Mouse (Mus musculus) urinary bladder, postnatal 10 days (tissue): ENCODE measurements at regions not wholly inside any gene's neighbourhood (a gene's known extent, or its start where the extent isn't known, plus 50 kb on each side); places are given as distances from the start of the nearest gene placed in this dataset.

Experiments used
- DNase-seq: peaks from one replicate; pipeline ENCODE4 v3.0.0; 2022; ENCODE audit warnings: low spot score

GRCm38 (mm10) chr11:114215256-114215655 is 148.4 kb upstream of the Sdk2 start:
- no peak for DNase-seq

- no peak for DNase-seq
These were observed 145.3 kb upstream of the Sdk2 start for GRCm38 (mm10) chr11:114212136-114212535.

- no peak for DNase-seq
These were observed 138.3 kb upstream of the Sdk2 start for GRCm38 (mm10) chr11:114205192-114205591.

GRCm38 (mm10) chr11:114203416-114203815 is 136.6 kb upstream of the Sdk2 start:
- DNase-seq: no peak

GRCm38 (mm10) chr11:114202486-114202885 is 135.6 kb upstream of the Sdk2 start:
- no peak for DNase-seq

- no peak for DNase-seq
These were observed 132.3 kb upstream of the Sdk2 start for GRCm38 (mm10) chr11:114199081-114199586.

GRCm38 (mm10) chr11:114198317-114199032 is 131.6 kb upstream of the Sdk2 start:
- peak; percentile 86 for DNase-seq

GRCm38 (mm10) chr11:114195291-114195690 is 128.4 kb upstream of the Sdk2 start:
- no peak for DNase-seq

- no peak for DNase-seq
These were observed 127.3 kb upstream of the Sdk2 start for GRCm38 (mm10) chr11:114194055-114194706.

GRCm38 (mm10) chr11:114193018-114193417 is 126.2 kb upstream of the Sdk2 start:
- no peak for DNase-seq

- no peak for DNase-seq
These were observed 124.8 kb upstream of the Sdk2 start for GRCm38 (mm10) chr11:114191661-114192060.

- no peak for DNase-seq
These were observed 118.4 kb upstream of the Sdk2 start for GRCm38 (mm10) chr11:114184970-114185882.

- no peak for DNase-seq
These were observed 117.6 kb upstream of the Sdk2 start for GRCm38 (mm10) chr11:114184431-114184830.

GRCm38 (mm10) chr11:114183231-114183630 is 116.4 kb upstream of the Sdk2 start:
- DNase-seq: no peak

- no peak for DNase-seq
These were observed 112.1 kb upstream of the Sdk2 start for GRCm38 (mm10) chr11:114178746-114179472.

- DNase-seq: no peak
These were observed 110.9 kb upstream of the Sdk2 start for GRCm38 (mm10) chr11:114177789-114178188.

- DNase-seq: no peak
These were observed 110.4 kb upstream of the Sdk2 start for GRCm38 (mm10) chr11:114177281-114177680.

GRCm38 (mm10) chr11:114176671-114177212 is 109.9 kb upstream of the Sdk2 start:
- DNase-seq: no peak

GRCm38 (mm10) chr11:114175437-114176131 is 108.7 kb upstream of the Sdk2 start:
- DNase-seq: no peak

- no peak for DNase-seq
These were observed 108.0 kb upstream of the Sdk2 start for GRCm38 (mm10) chr11:114174871-114175270.

- no peak for DNase-seq
These were observed 101.4 kb upstream of the Sdk2 start for GRCm38 (mm10) chr11:114168231-114168661.
